Mouse (Mus musculus) left cerebral cortex, postnatal 36 days (tissue): Measurements from ENCODE around the gene Gtpbp3. TPM values are rescaled to one million over a fixed set of nuclear protein-coding genes. Genes with fewer than 3 reads are reported as not detected.
"Not testable (repeated sequence)": the region's sequence is repeated elsewhere in the genome, so short reads cannot be mapped to it uniquely, and the experiment has no call there.

ENCODE experiments used
- DNase-seq, 2 experiments: peaks; one replicate each; pipeline ENCODE4 v3.0.0; 2021 to 2022; ENCODE audit warnings: low spot score in 2 of 2, mixed read lengths in 1 of 2
- intact Hi-C: fragments of 180-260 bp; cut with DNase I; formaldehyde crosslinking; loops from one replicate; pipeline ENCODE4 v1.15.1; 2025
- total RNA-seq, 2 experiments: library from RNA; stranded (reverse); gene quantifications; 2 replicates each; pipeline ENCODE4 v1.2.3; 2021

The Gtpbp3 gene
- total RNA-seq, 2 experiments from 2014 or later = 34.2 to 36.0 TPM

DNA sequence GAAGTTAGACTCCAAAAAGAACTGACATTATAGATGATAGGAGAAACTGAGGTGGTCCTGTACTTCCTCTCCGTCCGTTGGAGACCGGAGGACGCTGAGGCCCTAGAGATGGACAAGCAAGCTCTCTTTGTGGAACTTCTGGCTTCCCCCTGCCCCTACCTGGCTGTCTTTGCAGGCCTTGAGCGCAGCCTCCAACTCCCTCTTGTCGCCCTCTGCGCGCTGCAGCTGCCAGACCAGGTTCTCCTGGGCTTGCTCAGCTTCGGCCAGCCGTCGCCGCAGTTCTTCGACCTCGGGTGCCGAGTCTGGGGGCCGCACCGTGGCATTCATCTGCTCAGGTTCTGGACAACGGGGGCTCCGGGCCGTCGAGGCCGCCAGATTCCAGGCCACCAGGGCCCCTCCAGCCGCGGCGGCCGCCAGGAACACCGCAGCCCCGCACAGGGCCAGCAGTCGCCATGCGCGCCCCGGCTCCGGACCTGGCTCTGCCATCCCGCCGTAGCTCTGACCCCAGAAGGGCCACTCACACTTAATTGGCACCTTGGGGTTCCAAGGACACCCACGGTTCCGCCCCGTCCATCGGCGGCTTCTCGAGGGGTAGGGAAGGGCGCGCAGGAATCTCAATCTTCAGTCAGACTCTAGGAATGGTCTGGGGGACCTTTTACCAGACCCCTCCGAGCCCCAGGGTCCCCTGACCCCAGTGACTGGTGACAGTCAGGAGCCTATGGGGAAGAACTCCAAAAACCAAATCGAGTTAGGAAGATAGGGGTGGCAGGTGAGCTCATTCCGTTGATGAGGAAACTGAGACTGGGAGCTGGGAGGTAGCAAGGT lies 37.5 kb downstream of the Gtpbp3 start, which contains the start of gene Ccdc194:
Gene Ccdc194, minus strand, starts transcription at position 486 of the 825 bp plus-strand sequence.
- no peak for DNase-seq
- intact Hi-C loops = no loop called here

DNA sequence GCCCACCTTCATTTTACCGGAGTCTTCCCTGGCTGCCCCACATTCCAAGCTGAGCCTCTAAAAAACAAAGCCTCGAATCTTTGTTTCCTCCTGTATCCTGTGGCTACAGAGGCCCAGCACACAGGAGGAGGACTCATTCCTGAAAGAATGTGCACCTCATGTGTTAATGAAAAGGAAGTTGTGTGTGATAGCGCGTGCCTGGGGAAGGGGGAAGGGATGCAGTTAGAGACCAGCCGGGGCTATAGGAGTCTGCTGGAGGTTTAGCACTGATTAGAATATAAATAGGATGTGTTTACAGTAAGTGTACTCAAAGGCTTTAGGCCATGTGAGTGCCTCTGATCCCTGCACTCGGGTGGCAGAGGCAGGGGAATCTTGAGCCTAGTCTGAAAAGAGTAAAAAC lies 38.4 kb downstream of the Gtpbp3 start:
- intact Hi-C loops = no loop called here
- no peak for DNase-seq

GRCm38 (mm10) chr8:71527162-71527870 lies 39.4 kb downstream of the Gtpbp3 start:
- no peak for DNase-seq
- intact Hi-C loops = no loop called here

DNA sequence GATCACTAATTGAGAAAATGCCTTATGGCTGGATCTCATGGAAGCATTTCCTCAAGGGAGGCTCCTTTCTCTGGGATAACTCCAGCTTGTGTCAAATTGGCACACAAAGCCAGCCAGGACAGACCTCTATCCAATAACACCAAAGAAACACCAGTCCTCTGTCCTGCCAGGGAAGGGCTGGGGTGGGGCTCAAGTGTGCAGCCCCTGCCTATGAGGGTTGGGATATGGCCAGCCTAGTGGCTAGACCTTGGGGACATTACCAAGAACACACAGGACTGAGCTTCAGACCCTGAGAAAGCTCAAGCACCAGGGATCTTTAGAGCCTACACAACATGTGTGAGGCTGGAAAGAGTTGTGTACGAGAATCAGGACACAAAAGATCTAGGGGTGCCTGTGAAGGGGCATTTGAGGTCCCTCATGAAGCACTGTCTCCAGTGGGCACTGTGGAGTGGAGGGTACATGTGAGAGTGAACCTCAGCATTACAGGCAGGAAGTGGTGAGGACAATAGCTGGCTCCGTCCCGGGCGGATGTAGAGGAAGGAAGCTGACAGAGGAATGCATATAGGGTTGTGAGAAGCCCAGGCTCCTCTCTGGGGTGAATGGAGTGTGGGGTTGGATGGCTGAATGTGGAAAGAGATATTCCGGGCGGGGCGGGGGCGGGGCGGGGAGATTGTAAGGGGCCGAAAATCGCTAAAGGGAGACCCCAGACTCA lies 40.6 kb downstream of the Gtpbp3 start:
- no peak for DNase-seq
- intact Hi-C loops = no loop called here

GRCm38 (mm10) chr8:71530735-71531467 lies 43.0 kb downstream of the Gtpbp3 start:
- not testable (repeated sequence) for DNase-seq
- intact Hi-C loops = loop anchor here (5.0 kb wide), 1 partner anchor 34 kb away; no protein-coding TSS in a partner anchor

DNA sequence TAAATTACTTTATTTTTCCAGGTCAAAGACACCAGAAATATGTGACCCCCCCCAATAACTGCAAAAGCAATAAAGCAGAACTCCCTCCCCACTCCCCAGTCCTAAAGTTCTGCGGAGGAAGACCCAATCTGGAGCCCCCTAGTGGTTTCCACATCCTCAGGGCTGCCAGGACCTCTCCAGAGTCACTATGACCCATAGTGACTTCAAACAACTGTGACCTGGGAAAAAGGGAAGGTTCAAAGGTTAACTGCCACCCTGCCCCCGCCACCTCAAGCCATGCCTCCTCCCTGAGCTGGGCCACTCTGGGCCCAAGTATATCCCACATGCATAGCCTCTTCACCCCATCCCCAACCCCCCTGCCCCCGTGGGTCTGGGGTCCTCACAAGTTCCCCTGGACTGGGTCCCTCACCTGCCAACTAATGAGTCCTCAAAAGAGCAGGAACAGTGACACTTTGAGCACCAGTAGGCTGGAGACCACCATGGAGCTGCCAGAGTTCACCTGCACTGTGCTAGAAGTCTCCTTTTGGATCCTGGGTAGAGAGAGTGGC lies 46.4 kb downstream of the Gtpbp3 start:
- intact Hi-C loops = loop anchor here (5.0 kb wide), 1 partner anchor 37 kb away; no protein-coding TSS in a partner anchor
- no peak for DNase-seq

DNA sequence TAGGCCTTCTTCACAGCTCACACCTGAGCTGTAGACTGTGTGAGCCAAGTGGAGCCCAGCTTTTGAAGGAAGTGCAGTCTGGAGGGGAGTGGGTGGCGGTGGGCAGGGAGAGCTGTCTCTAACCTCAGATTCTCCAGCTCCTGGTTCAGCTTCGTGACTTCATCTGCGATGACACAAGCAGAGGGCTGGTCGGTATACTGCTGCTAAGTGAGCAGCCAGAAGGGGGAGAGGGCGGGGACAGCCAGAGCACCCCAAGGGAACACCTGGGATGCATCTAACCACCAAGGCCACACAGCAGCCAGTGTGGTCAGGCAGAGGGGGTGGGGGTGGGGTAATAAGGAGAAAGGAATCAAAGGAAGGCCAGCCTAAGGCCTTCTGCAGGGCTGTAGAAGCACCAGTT lies 47.8 kb downstream of the Gtpbp3 start:
- intact Hi-C loops = no loop called here
- peak in 1 of 2 experiments; percentile 16 for DNase-seq

GRCm38 (mm10) chr8:71537028-71537867 lies 49.3 kb downstream of the Gtpbp3 start, which contains the start of gene Bst2:
Gene Bst2 (minus strand): TSS chr8:71537456.
- DNase-seq = peak in 1 of 2 experiments; percentile 32
- intact Hi-C loops = no loop called here

GRCm38 (mm10) chr8:71542632-71543343 lies 54.9 kb downstream of the Gtpbp3 start, which contains the start of gene Mvb12a:
Gene Mvb12a (plus strand): TSS chr8:71542922.
- intact Hi-C loops = loop anchor here (5.0 kb wide), 1 partner anchor 80 kb away; the partner anchor contains the start of genes Abhd8 and Mrpl34
- DNase-seq = peak; percentile 95 to 97

GRCm38 (mm10) chr8:71543755-71544154 lies 55.9 kb downstream of the Gtpbp3 start:
- intact Hi-C loops = loop anchor here (5.0 kb wide), 1 partner anchor 81 kb away; the partner anchor contains the start of genes Abhd8 and Mrpl34

GRCm38 (mm10) chr8:71545053-71545452 lies 57.1 kb downstream of the Gtpbp3 start:
- DNase-seq = no peak
- intact Hi-C loops = no loop called here

More at GRCm38 (mm10) chr8:71543755-71544154, 55.9 kb downstream of the Gtpbp3 start:
- DNase-seq = no peak

DNA sequence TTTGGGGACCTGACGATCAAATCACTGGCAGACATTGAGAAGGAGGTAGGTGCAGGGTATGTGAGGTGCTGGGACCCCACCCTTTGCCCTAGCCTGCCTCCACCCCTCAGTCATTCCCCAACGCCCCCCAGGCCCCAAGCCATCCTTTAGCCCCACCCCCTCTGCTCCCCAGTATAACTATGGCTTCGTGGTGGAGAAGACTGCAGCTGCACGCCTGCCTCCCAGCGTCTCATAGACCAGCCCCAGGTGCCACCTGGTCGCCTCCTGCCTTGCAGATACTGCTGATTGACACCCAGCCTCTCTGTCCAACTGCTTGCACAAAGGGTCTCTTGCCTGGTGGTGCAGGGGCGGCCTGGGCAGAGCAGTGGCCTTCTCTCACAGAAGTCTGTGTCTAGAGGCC lies 59.7 kb downstream of the Gtpbp3 start:
- no peak for DNase-seq
- intact Hi-C loops = no loop called here

Other genes starting within 250 kb of the Gtpbp3 start
- gene Myo9b, start 215.4 kb upstream of the Gtpbp3 start, total RNA-seq = 10 to 100 TPM; 24.3 to 39.4 TPM
- 10 to 100 TPM; 12.3 to 15.8 TPM for gene Haus8, start 215.2 kb upstream of the Gtpbp3 start, total RNA-seq
- gene Use1, start 121.3 kb upstream of the Gtpbp3 start, total RNA-seq = 100 to 1,000 TPM; 104 to 119 TPM
- 10 to 100 TPM; 15.4 to 18.1 TPM for gene Ocel1, start 116.8 kb upstream of the Gtpbp3 start, total RNA-seq
- 10 to 100 TPM; 39.3 to 40.6 TPM for gene Nr2f6, start 106.1 kb upstream of the Gtpbp3 start, total RNA-seq
- gene Ushbp1, start 92.3 kb upstream of the Gtpbp3 start, total RNA-seq = 1 to 10 TPM; 3.4 to 4.9 TPM
- 100 to 1,000 TPM; 101 to 116 TPM for gene Babam1, start 91.2 kb upstream of the Gtpbp3 start, total RNA-seq
- gene Ankle1, start 82.1 kb upstream of the Gtpbp3 start, total RNA-seq = under 1 TPM in 1 of 2 experiments, not detected in 1; 0.29 TPM
- 100 to 1,000 TPM; 303 to 342 TPM for gene Abhd8, start 24.4 kb upstream of the Gtpbp3 start, total RNA-seq
- gene Mrpl34, start 23.1 kb upstream of the Gtpbp3 start, total RNA-seq = 10 to 100 TPM; 47.3 to 68.9 TPM
- 10 to 100 TPM; 70.7 to 78.7 TPM for gene Dda1, start 18.9 kb upstream of the Gtpbp3 start, total RNA-seq
- 10 to 100 TPM; 59.3 to 62.2 TPM for gene Ano8, start 2.1 kb upstream of the Gtpbp3 start, total RNA-seq
- 1 to 10 TPM; 7.4 to 9.4 TPM for gene Plvap, start 23.6 kb downstream of the Gtpbp3 start, total RNA-seq
- not detected for gene Ccdc194, start 37.6 kb downstream of the Gtpbp3 start, total RNA-seq
- 1 to 10 TPM; 3.5 to 4.8 TPM for gene Bst2, start 49.4 kb downstream of the Gtpbp3 start, total RNA-seq
- 10 to 100 TPM; 37.8 to 43.0 TPM for gene Mvb12a, start 54.8 kb downstream of the Gtpbp3 start, total RNA-seq
- not detected for gene Tmem221, start 70.8 kb downstream of the Gtpbp3 start, total RNA-seq
- gene Nxnl1, start 78.5 kb downstream of the Gtpbp3 start, total RNA-seq = under 1 TPM; 0.18 to 0.22 TPM
- gene Slc27a1, start 80.8 kb downstream of the Gtpbp3 start, total RNA-seq = 100 to 1,000 TPM in 1 of 2 experiments, 10 to 100 TPM in 1; 94.7 to 109 TPM
- 10 to 100 TPM; 31.1 to 41.6 TPM for gene Pgls, start 104.1 kb downstream of the Gtpbp3 start, total RNA-seq
- 1 to 10 TPM; 3.9 to 4.0 TPM for gene Fam129c, start 109.5 kb downstream of the Gtpbp3 start, total RNA-seq
- gene Colgalt1, start 122.9 kb downstream of the Gtpbp3 start, total RNA-seq = 10 to 100 TPM; 48.5 to 52.2 TPM
- 100 to 1,000 TPM; 278 to 328 TPM for gene Unc13a, start 183.7 kb downstream of the Gtpbp3 start, total RNA-seq
- gene Jak3, start 188.2 kb downstream of the Gtpbp3 start, total RNA-seq = 1 to 10 TPM; 4.0 to 5.5 TPM
- gene Insl3, start 201.1 kb downstream of the Gtpbp3 start, total RNA-seq = 1 to 10 TPM in 1 of 2 experiments, under 1 TPM in 1; 0.59 to 1.9 TPM
- gene B3gnt3, start 213.7 kb downstream of the Gtpbp3 start, total RNA-seq = under 1 TPM; 0.52 to 0.75 TPM
- 100 to 1,000 TPM; 156 to 193 TPM for gene Fcho1, start 237.6 kb downstream of the Gtpbp3 start, total RNA-seq